Mouse (Mus musculus): ENCODE data around the gene Ephb3. TPM values are rescaled to one million over a fixed set of nuclear protein-coding genes. Genes with fewer than 3 reads are reported as not detected.

The Ephb3 gene
- total and polyA plus RNA-seq, 2 experiments from 2014 or later = 6.8 to 9.6 TPM

DNA sequence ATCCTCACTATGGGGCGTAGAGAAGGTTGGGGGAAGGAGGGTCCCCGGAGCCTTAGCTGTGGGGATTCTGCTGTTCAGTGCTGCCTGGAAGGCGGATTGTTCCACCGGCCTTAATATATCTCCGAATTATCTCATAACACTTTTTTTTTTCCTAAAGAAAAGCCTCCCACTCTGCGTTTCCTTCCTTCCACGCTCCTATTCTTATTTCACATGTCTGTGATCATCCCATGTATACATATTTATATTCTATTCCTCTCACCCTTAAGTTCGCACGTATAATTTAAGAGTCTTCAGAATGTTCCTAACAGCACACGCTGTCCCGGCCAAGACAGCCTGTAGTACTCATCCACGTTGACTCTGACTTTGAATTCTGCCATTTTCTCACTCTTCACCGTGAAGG is 35.8 kb upstream of the Ephb3 start:
- Histone ChIP-seq H3K4me1 (ENCODE audit: control insufficient read depth, insufficient read depth) (no peaks in the 10 kb centered on the region), H3K36me3 (replicated peaks; ENCODE audit: control insufficient read depth, insufficient read depth, low read length) (no peaks in the 10 kb centered on the region), H3K9ac (replicated peaks; ENCODE audit: low read depth, low read length) (no peak overlapping the region), H3K27ac (ENCODE audit: low read depth) (no peak overlapping the region), H3K27me3 (ENCODE audit: control insufficient read depth, insufficient read depth, low read length) (no peaks in the 10 kb centered on the region), H3K4me2 (ENCODE audit: low read depth, low read length) (no peak overlapping the region), H3K4me3 (ENCODE audit: low read depth, low read length) (no peak overlapping the region), H3K9me3 (replicated peaks; ENCODE audit: control insufficient read depth, low read length) (0 out of 2 replicates have a peak, but pooled peaks cover 3% of the 10 kb centered on the region)
- no peak for TF ChIP-seq CTCF (IDR thresholded peaks at IDR 0.05; ENCODE audit: low read depth)
- no peak for TF ChIP-seq EP300 (IDR thresholded peaks at IDR 0.05; ENCODE audit: low read depth)
- ATAC-seq (ENCODE audit: insufficient read depth, low read depth) (no peak), DNase-seq (ENCODE audit: low spot score) (no peak)
- 82% methylated on average over 13 of the region's 13 CpGs for WGBS

DNA sequence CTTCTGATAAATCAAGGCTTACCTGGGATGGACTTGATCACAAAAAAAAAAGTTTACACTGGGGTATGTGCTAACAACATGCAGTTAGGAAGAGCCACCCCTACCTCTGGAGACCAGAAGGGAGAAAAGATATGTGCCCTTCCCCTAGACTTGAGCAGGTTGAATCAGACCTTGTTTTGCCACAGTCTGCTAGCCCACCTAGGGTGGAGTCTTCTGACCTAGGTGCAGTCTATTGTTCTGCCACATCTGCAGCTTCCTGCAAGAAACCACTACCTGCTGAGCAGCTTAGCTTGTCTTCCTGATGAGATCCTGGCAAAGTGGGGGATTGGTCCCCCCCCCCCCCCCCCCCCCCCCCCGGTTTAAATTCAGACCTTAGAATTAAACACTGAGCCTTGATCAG is 29.3 kb upstream of the Ephb3 start:
- no peak for DNase-seq (ENCODE audit: low spot score)
- 0 out of 2 replicates have a peak, but pooled peaks cover 3% of the 10 kb centered on the region for H3K9me3 ChIP-seq (replicated peaks; ENCODE audit: control insufficient read depth, low read length)
- H3K9ac ChIP-seq (replicated peaks; ENCODE audit: low read depth, low read length) = no peak overlapping the region
- no peak for ATAC-seq (ENCODE audit: insufficient read depth, low read depth)
- no peak overlapping the region for H3K4me2 ChIP-seq (ENCODE audit: low read depth, low read length)
- H3K4me1 ChIP-seq (ENCODE audit: control insufficient read depth, insufficient read depth) = no peaks in the 10 kb centered on the region
- no CpG with 5 or more reads among the region's 1 CpGs for WGBS
- no peak overlapping the region for H3K27ac ChIP-seq (ENCODE audit: low read depth)
- H3K27me3 ChIP-seq (ENCODE audit: control insufficient read depth, insufficient read depth, low read length) = no peaks in the 10 kb centered on the region
- H3K4me3 ChIP-seq (ENCODE audit: low read depth, low read length) = no peak overlapping the region
- no peak for TF ChIP-seq CTCF (IDR thresholded peaks at IDR 0.05; ENCODE audit: low read depth)
- no peak for TF ChIP-seq EP300 (IDR thresholded peaks at IDR 0.05; ENCODE audit: low read depth)
- no peaks in the 10 kb centered on the region for H3K36me3 ChIP-seq (replicated peaks; ENCODE audit: control insufficient read depth, insufficient read depth, low read length)

GRCm38 (mm10) chr16:21182108-21182507 is 22.4 kb upstream of the Ephb3 start:
- no peak overlapping the region for H3K4me3 ChIP-seq (ENCODE audit: low read depth, low read length)
- no peak overlapping the region for H3K27ac ChIP-seq (ENCODE audit: low read depth)
- 0 out of 2 replicates have a peak, but pooled peaks cover 4% of the 10 kb centered on the region for H3K4me1 ChIP-seq (ENCODE audit: control insufficient read depth, insufficient read depth)
- no peak overlapping the region for H3K4me2 ChIP-seq (ENCODE audit: low read depth, low read length)
- ATAC-seq (ENCODE audit: insufficient read depth, low read depth) (no peak), DNase-seq (ENCODE audit: low spot score) (no peak)
- WGBS = 67% methylated on average over 1 of the region's 1 CpGs
- H3K36me3 ChIP-seq (replicated peaks; ENCODE audit: control insufficient read depth, insufficient read depth, low read length) = no peaks in the 10 kb centered on the region
- H3K27me3 ChIP-seq (ENCODE audit: control insufficient read depth, insufficient read depth, low read length) = no peaks in the 10 kb centered on the region
- TF ChIP-seq EP300 (IDR thresholded peaks at IDR 0.05; ENCODE audit: low read depth) (no peak), CTCF (IDR thresholded peaks at IDR 0.05; ENCODE audit: low read depth) (no peak)
- H3K9me3 ChIP-seq (replicated peaks; ENCODE audit: control insufficient read depth, low read length) = no peaks in the 10 kb centered on the region
- no peak overlapping the region for H3K9ac ChIP-seq (replicated peaks; ENCODE audit: low read depth, low read length)

DNA sequence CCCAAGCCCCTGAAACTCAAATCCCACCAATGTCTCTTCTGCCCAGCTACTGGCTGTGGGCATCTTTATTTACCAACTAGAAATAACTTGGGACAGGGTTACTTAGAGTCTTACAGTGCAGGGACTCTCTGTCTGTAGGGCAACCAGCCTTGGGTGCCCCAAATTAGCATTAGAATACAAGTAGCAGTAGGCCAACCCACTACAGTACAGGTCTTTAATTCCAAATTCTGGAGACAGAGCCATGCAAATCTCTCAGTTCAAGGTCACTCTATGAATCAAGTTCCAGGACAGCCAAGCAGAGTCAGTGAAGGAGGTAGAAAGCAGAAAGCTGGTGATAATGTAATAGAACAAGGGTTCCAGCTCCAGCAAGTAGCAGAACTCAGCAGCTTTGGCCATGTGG is 19.9 kb upstream of the Ephb3 start:
- no peak for TF ChIP-seq EP300 (IDR thresholded peaks at IDR 0.05; ENCODE audit: low read depth)
- no peak for TF ChIP-seq CTCF (IDR thresholded peaks at IDR 0.05; ENCODE audit: low read depth)
- Histone ChIP-seq H3K4me1 (ENCODE audit: control insufficient read depth, insufficient read depth) (0 out of 2 replicates have a peak, but pooled peaks cover 4% of the 10 kb centered on the region), H3K9me3 (replicated peaks; ENCODE audit: control insufficient read depth, low read length) (no peaks in the 10 kb centered on the region), H3K9ac (replicated peaks; ENCODE audit: low read depth, low read length) (no peak overlapping the region), H3K27ac (ENCODE audit: low read depth) (no peak overlapping the region), H3K4me3 (ENCODE audit: low read depth, low read length) (no peak overlapping the region), H3K36me3 (replicated peaks; ENCODE audit: control insufficient read depth, insufficient read depth, low read length) (no peaks in the 10 kb centered on the region), H3K4me2 (ENCODE audit: low read depth, low read length) (no peak overlapping the region), H3K27me3 (ENCODE audit: control insufficient read depth, insufficient read depth, low read length) (no peaks in the 10 kb centered on the region)
- ATAC-seq (ENCODE audit: insufficient read depth, low read depth) (no peak), DNase-seq (ENCODE audit: low spot score) (no peak)

- ATAC-seq (ENCODE audit: insufficient read depth, low read depth) (no peak), DNase-seq (ENCODE audit: low spot score) (no peak)
- Histone ChIP-seq H3K4me1 (ENCODE audit: control insufficient read depth, insufficient read depth) (peaks cover 7% of the 10 kb centered on the region; the same call in 1 of the 2 replicates), H3K9me3 (replicated peaks; ENCODE audit: control insufficient read depth, low read length) (no peaks in the 10 kb centered on the region), H3K27ac (ENCODE audit: low read depth) (no peak overlapping the region), H3K4me3 (ENCODE audit: low read depth, low read length) (no peak overlapping the region), H3K4me2 (ENCODE audit: low read depth, low read length) (no peak overlapping the region), H3K9ac (replicated peaks; ENCODE audit: low read depth, low read length) (no peak overlapping the region), H3K27me3 (ENCODE audit: control insufficient read depth, insufficient read depth, low read length) (no peaks in the 10 kb centered on the region), H3K36me3 (replicated peaks; ENCODE audit: control insufficient read depth, insufficient read depth, low read length) (no peaks in the 10 kb centered on the region)
- WGBS = 49% methylated on average over 7 of the region's 7 CpGs
- no peak for TF ChIP-seq EP300 (IDR thresholded peaks at IDR 0.05; ENCODE audit: low read depth)
- TF ChIP-seq CTCF (IDR thresholded peaks at IDR 0.05; ENCODE audit: low read depth) = no peak
These were observed 17.0 kb upstream of the Ephb3 start for GRCm38 (mm10) chr16:21187568-21187967.

GRCm38 (mm10) chr16:21188345-21188744 is 16.2 kb upstream of the Ephb3 start:
- Histone ChIP-seq H3K9me3 (replicated peaks; ENCODE audit: control insufficient read depth, low read length) (no peaks in the 10 kb centered on the region), H3K27ac (ENCODE audit: low read depth) (no peak overlapping the region), H3K36me3 (replicated peaks; ENCODE audit: control insufficient read depth, insufficient read depth, low read length) (no peaks in the 10 kb centered on the region), H3K4me3 (ENCODE audit: low read depth, low read length) (no peak overlapping the region), H3K9ac (replicated peaks; ENCODE audit: low read depth, low read length) (no peak overlapping the region), H3K27me3 (ENCODE audit: control insufficient read depth, insufficient read depth, low read length) (no peaks in the 10 kb centered on the region), H3K4me1 (ENCODE audit: control insufficient read depth, insufficient read depth) (peaks cover 7% of the 10 kb centered on the region; the same call in 1 of the 2 replicates), H3K4me2 (ENCODE audit: low read depth, low read length) (no peak overlapping the region)
- ATAC-seq (ENCODE audit: insufficient read depth, low read depth) (no peak), DNase-seq (ENCODE audit: low spot score) (no peak)
- WGBS = 80% methylated on average over 3 of the region's 3 CpGs
- TF ChIP-seq EP300 (IDR thresholded peaks at IDR 0.05; ENCODE audit: low read depth) (no peak), CTCF (IDR thresholded peaks at IDR 0.05; ENCODE audit: low read depth) (no peak; the same call in 1 of the 2 replicates)

All from heart, postnatal 0 days (tissue).